Mouse (Mus musculus) intestine, embryonic 16.5 days (tissue): Measurements from ENCODE around the gene Shox2. TPM values are rescaled to one million over a fixed set of nuclear protein-coding genes. Genes with fewer than 3 reads are reported as not detected.

Experiments used
- ATAC-seq: fragments of 200-750 bp; cut with Nextera tagmentation; 2 replicates; pipeline ENCODE4 v1.8.0; 2017; ENCODE audit warnings: moderate TSS enrichment, moderate library complexity
- H3K27ac ChIP-seq: fragments of 300-500 bp; sonication (generic); 2 replicates; pipeline ENCODE4 v1.5.1; 2014; ENCODE audit warnings: mild to moderate bottlenecking, low read length
- H3K27me3 ChIP-seq: fragments of 300-500 bp; sonication (generic); replicated peaks from 2 replicates; pipeline ENCODE4 v1.6.1; 2014; ENCODE audit warnings: low read length, control low read depth, mixed read lengths; ENCODE audit not compliant: control insufficient read depth, insufficient read depth
- H3K36me3 ChIP-seq: fragments of 300-500 bp; sonication (generic); 2 replicates; pipeline ENCODE4 v1.6.1; 2014; ENCODE audit warnings: low read length, control low read depth; ENCODE audit not compliant: control insufficient read depth, insufficient read depth
- H3K4me1 ChIP-seq: fragments of 300-500 bp; sonication (generic); 2 replicates; pipeline ENCODE4 v1.6.1; 2014; ENCODE audit warnings: low read length, control low read depth, mixed read lengths; ENCODE audit not compliant: control insufficient read depth, insufficient read depth
- H3K4me2 ChIP-seq: fragments of 300-500 bp; sonication (generic); 2 replicates; pipeline ENCODE4 v1.6.1; 2014; ENCODE audit warnings: low read depth, low read length, control low read depth
- H3K4me3 ChIP-seq: fragments of 300-500 bp; sonication (generic); 2 replicates; pipeline ENCODE4 v1.5.1; 2014; ENCODE audit warnings: mild to moderate bottlenecking, low read length
- H3K9ac ChIP-seq: fragments of 300-500 bp; sonication (generic); 2 replicates; pipeline ENCODE4 v1.6.1; 2014; ENCODE audit warnings: low read depth, low read length
- H3K9me3 ChIP-seq: fragments of 300-500 bp; sonication (generic); 2 replicates; pipeline ENCODE4 v1.6.1; 2016; ENCODE audit warnings: low read length, control low read depth; ENCODE audit not compliant: control insufficient read depth
- WGBS: fragments of 180-500 bp; shearing (Covaris S2); extraction: QIAGEN DNeasy Blood & Tissue Kit; methylation state at CpG from one replicate; pipeline ENCODE4 v1.1.7; 2014; 5-methylcytosine and 5-hydroxymethylcytosine counted together
- polyA plus RNA-seq: library from polyadenylated mRNA; unstranded; fragments of >200 nt; fragmentation: Nextera tagmentation; extraction: Ambion mirVana; gene quantifications from 2 replicates; pipeline ENCODE4 v1.2.1, GENCODE M21; 2015

The Shox2 gene
- polyA plus RNA-seq, 1 experiment from 2014 or later: 0.12 TPM

- H3K4me2 ChIP-seq: no peak overlapping the region
- no peaks in the 10 kb centered on the region for H3K9me3 ChIP-seq
- H3K4me3 ChIP-seq: no peak overlapping the region
- WGBS: 2% methylated on average over 10 of the region's 10 CpGs
- H3K27ac ChIP-seq: no peak overlapping the region
- no peak for ATAC-seq
- H3K9ac ChIP-seq: no peak overlapping the region
- no peaks in the 10 kb centered on the region for H3K36me3 ChIP-seq
- H3K4me1 ChIP-seq: peaks cover 4% of the 10 kb centered on the region; the same call in 1 of the 2 replicates
- peaks cover 53% of the 10 kb centered on the region for H3K27me3 ChIP-seq
Measured at GRCm38 (mm10) chr3:66970261-66970660, 11.3 kb downstream of the Shox2 start.

GRCm38 (mm10) chr3:66967508-66967907 lies 14.1 kb downstream of the Shox2 start:
- Histone ChIP-seq H3K4me3 (no peak overlapping the region), H3K9me3 (no peaks in the 10 kb centered on the region)
- 72% methylated on average over 4 of the region's 4 CpGs for WGBS

GRCm38 (mm10) chr3:66964884-66965283 lies 16.7 kb downstream of the Shox2 start:
- H3K27ac ChIP-seq: no peak overlapping the region
- no peaks in the 10 kb centered on the region for H3K36me3 ChIP-seq
- 42% methylated on average over 3 of the region's 3 CpGs for WGBS
- H3K27me3 ChIP-seq: peaks cover 11% of the 10 kb centered on the region
- no peak overlapping the region for H3K9ac ChIP-seq
- H3K4me3 ChIP-seq: no peak overlapping the region
- no peaks in the 10 kb centered on the region for H3K9me3 ChIP-seq
- no peaks in the 10 kb centered on the region for H3K4me1 ChIP-seq
- no peak for ATAC-seq
- no peak overlapping the region for H3K4me2 ChIP-seq

More at GRCm38 (mm10) chr3:66967508-66967907, 14.1 kb downstream of the Shox2 start:
- no peak overlapping the region for H3K27ac ChIP-seq
- no peaks in the 10 kb centered on the region for H3K4me1 ChIP-seq
- no peaks in the 10 kb centered on the region for H3K36me3 ChIP-seq
- H3K27me3 ChIP-seq: peaks cover 31% of the 10 kb centered on the region
- ATAC-seq: no peak
- no peak overlapping the region for H3K9ac ChIP-seq
- no peak overlapping the region for H3K4me2 ChIP-seq

- Histone ChIP-seq H3K27ac (no peak overlapping the region), H3K4me2 (no peak overlapping the region), H3K4me1 (no peaks in the 10 kb centered on the region), H3K9me3 (no peaks in the 10 kb centered on the region), H3K36me3 (no peaks in the 10 kb centered on the region), H3K4me3 (no peak overlapping the region), H3K9ac (no peak overlapping the region), H3K27me3 (no peaks in the 10 kb centered on the region)
- no peak for ATAC-seq
- 57% methylated on average over 5 of the region's 5 CpGs for WGBS
Measured at GRCm38 (mm10) chr3:66959972-66960371, 21.6 kb downstream of the Shox2 start.

- H3K4me2 ChIP-seq: no peak overlapping the region
- WGBS: 65% methylated on average over 2 of the region's 2 CpGs
Measured at GRCm38 (mm10) chr3:66955126-66955525, 26.4 kb downstream of the Shox2 start.

GRCm38 (mm10) chr3:66939675-66940074 lies 41.9 kb downstream of the Shox2 start:
- no peak for ATAC-seq
- WGBS: 70% methylated on average over 10 of the region's 10 CpGs
- no peak overlapping the region for H3K27ac ChIP-seq
- no peaks in the 10 kb centered on the region for H3K4me1 ChIP-seq
- no peaks in the 10 kb centered on the region for H3K36me3 ChIP-seq
- no peak overlapping the region for H3K4me3 ChIP-seq
- H3K27me3 ChIP-seq: no peaks in the 10 kb centered on the region
- H3K9ac ChIP-seq: no peak overlapping the region
- H3K9me3 ChIP-seq: no peaks in the 10 kb centered on the region
- H3K4me2 ChIP-seq: no peak overlapping the region

More at GRCm38 (mm10) chr3:66955126-66955525, 26.4 kb downstream of the Shox2 start:
- H3K36me3 ChIP-seq: no peaks in the 10 kb centered on the region
- no peaks in the 10 kb centered on the region for H3K27me3 ChIP-seq
- no peak overlapping the region for H3K27ac ChIP-seq
- ATAC-seq: no peak
- no peak overlapping the region for H3K9ac ChIP-seq
- no peaks in the 10 kb centered on the region for H3K4me1 ChIP-seq
- no peaks in the 10 kb centered on the region for H3K9me3 ChIP-seq
- no peak overlapping the region for H3K4me3 ChIP-seq

GRCm38 (mm10) chr3:66922436-66922835 lies 59.1 kb downstream of the Shox2 start:
- 73% methylated on average over 3 of the region's 3 CpGs for WGBS
- Histone ChIP-seq H3K4me1 (no peaks in the 10 kb centered on the region), H3K27ac (no peak overlapping the region), H3K4me3 (no peak overlapping the region), H3K27me3 (no peaks in the 10 kb centered on the region), H3K9ac (no peak overlapping the region), H3K9me3 (no peaks in the 10 kb centered on the region), H3K4me2 (no peak overlapping the region), H3K36me3 (no peaks in the 10 kb centered on the region)
- ATAC-seq: no peak

Other genes with a start within 250 kb of the Shox2 start
- gene Rsrc1, start 381 bp downstream of the Shox2 start, polyA plus RNA-seq: 18.9 and 21.1 TPM in 2 replicates